Mouse (Mus musculus) myocyte (in vitro differentiated cells): ENCODE measurements around the gene Rnls. TPM values are rescaled to one million over a fixed set of nuclear protein-coding genes. Genes with fewer than 3 reads are reported as not detected.

Experiments
- H3K27me3 ChIP-seq: one replicate; pipeline ENCODE4 v1.6.1; 2011; ENCODE audit not compliant: control insufficient read depth, insufficient read depth, insufficient read length
- H3K36me3 ChIP-seq: one replicate; pipeline ENCODE4 v1.6.1; 2011; ENCODE audit not compliant: control insufficient read depth, insufficient read depth
- H3K4me2 ChIP-seq: one replicate; pipeline ENCODE4 v1.6.1; 2011; ENCODE audit warnings: low read depth, control low read depth
- H3K4me3 ChIP-seq: one replicate; pipeline ENCODE4 v1.5.1; 2011; ENCODE audit warnings: mild to moderate bottlenecking, control low read depth, moderate library complexity
- H3K79me2 ChIP-seq: one replicate; pipeline ENCODE4 v1.6.1; 2011; ENCODE audit not compliant: control insufficient read depth, insufficient read depth
- H3ac ChIP-seq: one replicate; pipeline ENCODE4 v1.6.1; 2011; ENCODE audit not compliant: control insufficient read depth, insufficient read length
- CEBPB ChIP-seq: IDR thresholded peaks from 2 replicates; pipeline ENCODE4 v1.6.1; 2011; ENCODE audit warnings: mild to moderate bottlenecking, moderate library complexity; ENCODE audit not compliant: poor library complexity, insufficient read depth, severe bottlenecking
- E2F4 ChIP-seq: IDR thresholded peaks from one replicate; pipeline ENCODE4 v1.6.1; 2011; ENCODE audit warnings: mild to moderate bottlenecking, control low read depth, moderate library complexity; ENCODE audit not compliant: insufficient read depth
- MAX ChIP-seq: IDR thresholded peaks from one replicate; pipeline ENCODE4 v1.6.1; 2011; ENCODE audit warnings: low read depth, mild to moderate bottlenecking, control low read depth
- MYOD1 ChIP-seq, 3 experiments: IDR thresholded peaks; one replicate each; pipeline ENCODE4 v1.6.1; 2011; ENCODE audit warnings: control low read depth in 2 of 3, low read depth in 2 of 3, mild to moderate bottlenecking in 2 of 3, moderate library complexity in 1 of 3; ENCODE audit not compliant: insufficient read length in 2 of 3, control insufficient read depth in 1 of 3
- MYOG ChIP-seq, 3 experiments: IDR thresholded peaks; one replicate each; pipeline ENCODE4 v1.6.1; 2011; ENCODE audit warnings: control low read depth in 2 of 3, low read depth in 2 of 3, mild to moderate bottlenecking in 2 of 3; ENCODE audit not compliant: insufficient read length in 2 of 3, control insufficient read depth in 1 of 3, insufficient read depth in 1 of 3
- POLR2A ChIP-seq: IDR thresholded peaks from one replicate; pipeline ENCODE4 v1.6.1; 2011; ENCODE audit warnings: low read depth, mild to moderate bottlenecking, control low read depth, moderate library complexity; ENCODE audit not compliant: insufficient read length
- POLR2AphosphoS2 ChIP-seq: IDR thresholded peaks from one replicate; pipeline ENCODE4 v1.6.1; 2011; ENCODE audit warnings: low read depth, control low read depth; ENCODE audit not compliant: insufficient read length
- REST ChIP-seq: IDR thresholded peaks from one replicate; pipeline ENCODE4 v1.6.1; 2011; ENCODE audit warnings: mild to moderate bottlenecking, control low read depth, moderate library complexity; ENCODE audit not compliant: insufficient read depth, insufficient read length
- SRF ChIP-seq: IDR thresholded peaks from one replicate; pipeline ENCODE4 v1.6.1; 2011; ENCODE audit warnings: low read depth; ENCODE audit not compliant: control insufficient read depth, insufficient read length
- TCF12 ChIP-seq: IDR thresholded peaks from one replicate; pipeline ENCODE4 v1.6.1; 2011; ENCODE audit warnings: mild to moderate bottlenecking, control low read depth; ENCODE audit not compliant: poor library complexity, insufficient read depth, severe bottlenecking
- TCF3 ChIP-seq: IDR thresholded peaks from one replicate; pipeline ENCODE4 v1.6.1; 2011; ENCODE audit warnings: low read depth, control low read depth; ENCODE audit not compliant: insufficient read length
- USF1 ChIP-seq: IDR thresholded peaks from one replicate; pipeline ENCODE4 v1.6.1; 2011; ENCODE audit warnings: low read depth, mild to moderate bottlenecking, control low read depth, moderate library complexity
- polyA plus RNA-seq: library from polyadenylated mRNA; unstranded; fragments of >200 nt; fragmentation: generic; extraction: Trizol; gene quantifications from one replicate; pipeline ENCODE4 v1.2.1, GENCODE M21; 2012; ENCODE audit warnings: missing spikeins

Gene Rnls
- polyA plus RNA-seq, 1 experiment: 2.0 TPM

DNA sequence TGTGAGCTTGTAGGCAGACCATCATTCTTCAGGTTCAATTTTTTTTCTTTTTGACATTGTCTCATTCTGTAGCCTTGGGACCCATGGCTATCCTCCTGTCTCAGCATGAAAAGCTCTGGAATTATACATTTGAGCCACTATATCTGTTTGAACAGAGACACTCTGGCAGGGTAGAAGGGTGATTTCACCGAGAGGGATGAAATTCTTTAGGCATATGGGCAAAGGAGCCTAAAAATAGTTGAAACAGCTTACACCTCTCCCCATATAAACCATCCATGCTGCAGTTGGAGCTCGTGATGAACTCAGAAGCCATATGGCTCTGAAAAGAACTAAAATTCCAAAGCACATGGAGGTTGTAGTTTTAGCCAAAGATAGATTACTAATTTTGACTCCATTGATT, 151.7 kb downstream of the Rnls start:
- TF ChIP-seq POLR2AphosphoS2: no peak
- no peak overlapping the region for H3ac ChIP-seq
- H3K79me2 ChIP-seq: no peaks in the 10 kb centered on the region
- no peak overlapping the region for H3K4me3 ChIP-seq
- no peaks in the 10 kb centered on the region for H3K27me3 ChIP-seq
- H3K4me2 ChIP-seq: no peak overlapping the region
- H3K36me3 ChIP-seq: no peaks in the 10 kb centered on the region

GRCm38 (mm10) chr19:33232902-33233301, 159.2 kb downstream of the Rnls start:
- H3K27me3 ChIP-seq: no peaks in the 10 kb centered on the region
- H3ac ChIP-seq: no peak overlapping the region
- no peaks in the 10 kb centered on the region for H3K79me2 ChIP-seq
- TF ChIP-seq TCF3 (no peak), REST (no peak), TCF12 (no peak), MYOD1 (IDR thresholded peaks at IDR 0.05; ENCODE audit: control insufficient read depth in 1 of 3, insufficient read length in 2 of 3, low read depth in 2 of 3) (no peak), MAX (no peak), POLR2AphosphoS2 (no peak), POLR2A (no peak), SRF (no peak), USF1 (no peak), MYOG (IDR thresholded peaks at IDR 0.05; ENCODE audit: control insufficient read depth in 1 of 3, insufficient read depth in 1 of 3, insufficient read length in 2 of 3, low read depth in 2 of 3) (no peak), E2F4 (no peak), CEBPB (no peak)
- no peak overlapping the region for H3K4me2 ChIP-seq
- no peak overlapping the region for H3K4me3 ChIP-seq
- no peaks in the 10 kb centered on the region for H3K36me3 ChIP-seq

GRCm38 (mm10) chr19:33231303-33231702, 160.8 kb downstream of the Rnls start:
- H3K79me2 ChIP-seq: no peaks in the 10 kb centered on the region
- H3ac ChIP-seq: no peak overlapping the region
- TF ChIP-seq POLR2A (no peak), MYOG (IDR thresholded peaks at IDR 0.05; ENCODE audit: control insufficient read depth in 1 of 3, insufficient read depth in 1 of 3, insufficient read length in 2 of 3, low read depth in 2 of 3) (no peak), REST (no peak), POLR2AphosphoS2 (no peak), CEBPB (no peak), MYOD1 (IDR thresholded peaks at IDR 0.05; ENCODE audit: control insufficient read depth in 1 of 3, insufficient read length in 2 of 3, low read depth in 2 of 3) (no peak), MAX (no peak), TCF3 (no peak), SRF (no peak), TCF12 (no peak), USF1 (no peak), E2F4 (no peak)
- H3K27me3 ChIP-seq: no peaks in the 10 kb centered on the region
- H3K4me2 ChIP-seq: no peak overlapping the region
- no peaks in the 10 kb centered on the region for H3K36me3 ChIP-seq
- no peak overlapping the region for H3K4me3 ChIP-seq

GRCm38 (mm10) chr19:33227004-33227403, 165.1 kb downstream of the Rnls start:
- no peak overlapping the region for H3K4me2 ChIP-seq
- TF ChIP-seq POLR2A: no peak
- TF ChIP-seq REST: no peak
- H3K36me3 ChIP-seq: no peaks in the 10 kb centered on the region
- no peaks in the 10 kb centered on the region for H3K27me3 ChIP-seq
- no peak overlapping the region for H3K4me3 ChIP-seq
- no peaks in the 10 kb centered on the region for H3K79me2 ChIP-seq
- no peak overlapping the region for H3ac ChIP-seq

DNA sequence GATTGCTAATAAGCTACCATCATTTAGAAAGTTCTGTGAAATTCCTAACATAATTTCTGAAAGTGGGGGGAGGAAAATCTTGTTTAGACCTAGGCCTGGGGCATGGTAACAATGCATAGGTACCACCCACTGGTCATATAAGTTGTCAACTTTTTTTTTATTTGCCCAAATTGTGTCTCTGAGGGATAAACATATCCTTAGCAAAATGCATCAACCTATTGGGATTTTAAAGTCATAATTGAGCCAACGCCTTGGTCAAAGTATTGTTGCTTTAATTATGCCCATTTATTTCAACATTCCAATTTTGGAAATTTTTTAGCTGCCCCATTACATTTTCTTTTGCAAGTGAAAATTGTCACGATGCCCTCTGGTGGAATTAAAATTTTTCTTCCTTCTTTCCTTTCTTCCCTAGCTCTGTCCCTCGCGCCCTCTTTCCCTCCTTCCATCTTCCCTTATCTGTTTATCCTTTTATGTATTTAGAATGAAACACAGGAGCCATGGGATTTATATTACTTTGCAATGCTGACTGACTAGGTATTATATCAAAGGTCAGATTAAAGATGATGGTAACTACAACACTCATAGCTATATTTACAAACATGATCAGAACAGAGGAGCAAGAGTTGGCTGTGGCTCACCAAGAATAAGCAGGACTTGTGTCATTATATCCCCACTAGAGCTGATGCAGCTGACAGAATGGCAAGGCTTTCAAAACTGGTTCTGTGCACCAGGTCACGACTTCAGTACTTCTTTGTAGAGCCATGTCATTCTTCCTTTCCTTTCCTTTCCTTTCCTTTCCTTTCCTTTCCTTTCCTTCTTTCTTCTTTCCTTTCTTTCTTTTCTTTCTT, 166.0 kb downstream of the Rnls start:
- H3ac ChIP-seq: no peak overlapping the region
- no peaks in the 10 kb centered on the region for H3K36me3 ChIP-seq
- no peaks in the 10 kb centered on the region for H3K27me3 ChIP-seq
- H3K4me2 ChIP-seq: no peak overlapping the region
- H3K4me3 ChIP-seq: no peak overlapping the region
- no peak for TF ChIP-seq MYOD1 (IDR thresholded peaks at IDR 0.05; ENCODE audit: control insufficient read depth in 1 of 3, insufficient read length in 2 of 3, low read depth in 2 of 3)
- no peak for TF ChIP-seq E2F4
- TF ChIP-seq MAX: no peak
- TF ChIP-seq POLR2A: no peak
- no peak for TF ChIP-seq REST
- no peak for TF ChIP-seq TCF12
- TF ChIP-seq POLR2AphosphoS2: no peak
- TF ChIP-seq USF1: no peak
- TF ChIP-seq MYOG (IDR thresholded peaks at IDR 0.05; ENCODE audit: control insufficient read depth in 1 of 3, insufficient read depth in 1 of 3, insufficient read length in 2 of 3, low read depth in 2 of 3): no peak
- H3K79me2 ChIP-seq: no peaks in the 10 kb centered on the region
